Mouse (Mus musculus): Measurements from ENCODE around the gene Fibp. TPM values are rescaled to one million over a fixed set of nuclear protein-coding genes. Genes with fewer than 3 reads are reported as not detected.

Fibp gene
- total and polyA plus RNA-seq, 3 experiments, result 47.1 to 88.3 (median 52.9) TPM

- peak overlapping the region; percentile 48 for H3K4me3 ChIP-seq
- peaks cover 7% of the 10 kb centered on the region for H3K4me1 ChIP-seq (ENCODE audit: control insufficient read depth, insufficient read depth, low read length)
- no peaks in the 10 kb centered on the region for H3K36me3 ChIP-seq (ENCODE audit: control insufficient read depth, insufficient read depth, low read length)
- H3K9ac ChIP-seq (ENCODE audit: low read depth, low read length), result peak overlapping the region; percentile 50
- H3K79me2 ChIP-seq (replicated peaks; ENCODE audit: control insufficient read depth, insufficient read depth, low read length), result no peaks in the 10 kb centered on the region
- peak overlapping the region; percentile 63 for H3K27ac ChIP-seq
- peak; percentile 74 for TF ChIP-seq CTCF (IDR thresholded peaks at IDR 0.05)
- peak; percentile 55; the same call in 1 of the 2 replicates for TF ChIP-seq EP300 (IDR thresholded peaks at IDR 0.05; ENCODE audit: insufficient read depth, low read depth, low read length)
- no peak for TF ChIP-seq POLR2A (IDR thresholded peaks at IDR 0.05; ENCODE audit: insufficient read depth, low read depth, low read length)
- intact Hi-C loops (cut with DNase I), result loop anchor here (2.0 kb wide), 2 partner anchors 22 to 54 kb away; no protein-coding TSS in a partner anchor
- peak; percentile 70 to 71 for DNase-seq
- H3K27me3 ChIP-seq (ENCODE audit: control insufficient read depth, insufficient read depth, low read length), result no peaks in the 10 kb centered on the region
- WGBS, result 3% methylated on average over 16 of the region's 16 CpGs
Measured at GRCm38 (mm10) chr19:5432992-5433852, 27.2 kb upstream of the Fibp start.

- Histone ChIP-seq H3K27ac (peak overlapping the region; percentile 63), H3K4me3 (no peak overlapping the region), H3K27me3 (ENCODE audit: control insufficient read depth, insufficient read depth, low read length) (no peaks in the 10 kb centered on the region), H3K4me1 (ENCODE audit: control insufficient read depth, insufficient read depth, low read length) (peaks cover 7% of the 10 kb centered on the region), H3K9ac (ENCODE audit: low read depth, low read length) (no peak overlapping the region), H3K36me3 (ENCODE audit: control insufficient read depth, insufficient read depth, low read length) (no peaks in the 10 kb centered on the region), H3K79me2 (replicated peaks; ENCODE audit: control insufficient read depth, insufficient read depth, low read length) (no peaks in the 10 kb centered on the region)
- DNase-seq, result no peak
- TF ChIP-seq EP300 (IDR thresholded peaks at IDR 0.05; ENCODE audit: insufficient read depth, low read depth, low read length) (no peak), POLR2A (IDR thresholded peaks at IDR 0.05; ENCODE audit: insufficient read depth, low read depth, low read length) (no peak), CTCF (IDR thresholded peaks at IDR 0.05) (no peak)
- WGBS, result 36% methylated on average over 7 of the region's 7 CpGs
- intact Hi-C loops (cut with DNase I), result loop anchor here (2.0 kb wide), 2 partner anchors 21 to 53 kb away; no protein-coding TSS in a partner anchor
Measured at GRCm38 (mm10) chr19:5433951-5434350, 26.5 kb upstream of the Fibp start.

- Histone ChIP-seq H3K27ac (no peak overlapping the region), H3K4me3 (no peak overlapping the region), H3K9ac (ENCODE audit: low read depth, low read length) (no peak overlapping the region), H3K4me1 (ENCODE audit: control insufficient read depth, insufficient read depth, low read length) (peaks cover 2% of the 10 kb centered on the region), H3K36me3 (ENCODE audit: control insufficient read depth, insufficient read depth, low read length) (no peaks in the 10 kb centered on the region), H3K79me2 (replicated peaks; ENCODE audit: control insufficient read depth, insufficient read depth, low read length) (no peaks in the 10 kb centered on the region), H3K27me3 (ENCODE audit: control insufficient read depth, insufficient read depth, low read length) (peaks cover 6% of the 10 kb centered on the region; the same call in 1 of the 2 replicates)
- 70% methylated on average over 9 of the region's 9 CpGs for WGBS
- intact Hi-C loops (cut with DNase I), result no loop called here
- no peak for TF ChIP-seq POLR2A (IDR thresholded peaks at IDR 0.05; ENCODE audit: insufficient read depth, low read depth, low read length)
- TF ChIP-seq EP300 (IDR thresholded peaks at IDR 0.05; ENCODE audit: insufficient read depth, low read depth, low read length), result no peak
- no peak for TF ChIP-seq CTCF (IDR thresholded peaks at IDR 0.05)
- DNase-seq, result no peak
Measured at GRCm38 (mm10) chr19:5444371-5444908, 16.0 kb upstream of the Fibp start.

GRCm38 (mm10) chr19:5444954-5445353, 15.5 kb upstream of the Fibp start:
- Histone ChIP-seq H3K27ac (no peak overlapping the region), H3K36me3 (ENCODE audit: control insufficient read depth, insufficient read depth, low read length) (no peaks in the 10 kb centered on the region), H3K79me2 (replicated peaks; ENCODE audit: control insufficient read depth, insufficient read depth, low read length) (no peaks in the 10 kb centered on the region), H3K9ac (ENCODE audit: low read depth, low read length) (no peak overlapping the region), H3K4me3 (no peak overlapping the region), H3K27me3 (ENCODE audit: control insufficient read depth, insufficient read depth, low read length) (peaks cover 6% of the 10 kb centered on the region; the same call in 1 of the 2 replicates), H3K4me1 (ENCODE audit: control insufficient read depth, insufficient read depth, low read length) (peaks cover 2% of the 10 kb centered on the region)
- WGBS, result 47% methylated on average over 7 of the region's 7 CpGs
- TF ChIP-seq CTCF (IDR thresholded peaks at IDR 0.05) (no peak), EP300 (IDR thresholded peaks at IDR 0.05; ENCODE audit: insufficient read depth, low read depth, low read length) (no peak), POLR2A (IDR thresholded peaks at IDR 0.05; ENCODE audit: insufficient read depth, low read depth, low read length) (no peak)
- no peak for DNase-seq
- intact Hi-C loops (cut with DNase I), result no loop called here

- H3K79me2 ChIP-seq (replicated peaks; ENCODE audit: control insufficient read depth, insufficient read depth, low read length), result no peaks in the 10 kb centered on the region
- peaks cover 2% of the 10 kb centered on the region for H3K4me1 ChIP-seq (ENCODE audit: control insufficient read depth, insufficient read depth, low read length)
- no peak overlapping the region for H3K4me3 ChIP-seq
- H3K27me3 ChIP-seq (ENCODE audit: control insufficient read depth, insufficient read depth, low read length), result peaks cover 6% of the 10 kb centered on the region; the same call in 1 of the 2 replicates
- no peak for DNase-seq
- intact Hi-C loops (cut with DNase I), result no loop called here
- no peak overlapping the region for H3K27ac ChIP-seq
- no peak overlapping the region for H3K9ac ChIP-seq (ENCODE audit: low read depth, low read length)
- WGBS, result 91% methylated on average over 5 of the region's 5 CpGs
- no peaks in the 10 kb centered on the region for H3K36me3 ChIP-seq (ENCODE audit: control insufficient read depth, insufficient read depth, low read length)
- TF ChIP-seq CTCF (IDR thresholded peaks at IDR 0.05), result no peak
- TF ChIP-seq POLR2A (IDR thresholded peaks at IDR 0.05; ENCODE audit: insufficient read depth, low read depth, low read length), result no peak
- no peak for TF ChIP-seq EP300 (IDR thresholded peaks at IDR 0.05; ENCODE audit: insufficient read depth, low read depth, low read length)
Measured at GRCm38 (mm10) chr19:5445747-5446146, 14.7 kb upstream of the Fibp start.

Measured in heart, adult 2 months (tissue).